Comparison of ENCODE assay signal across 26 mouse cellular contexts in the genomic region with DNA sequence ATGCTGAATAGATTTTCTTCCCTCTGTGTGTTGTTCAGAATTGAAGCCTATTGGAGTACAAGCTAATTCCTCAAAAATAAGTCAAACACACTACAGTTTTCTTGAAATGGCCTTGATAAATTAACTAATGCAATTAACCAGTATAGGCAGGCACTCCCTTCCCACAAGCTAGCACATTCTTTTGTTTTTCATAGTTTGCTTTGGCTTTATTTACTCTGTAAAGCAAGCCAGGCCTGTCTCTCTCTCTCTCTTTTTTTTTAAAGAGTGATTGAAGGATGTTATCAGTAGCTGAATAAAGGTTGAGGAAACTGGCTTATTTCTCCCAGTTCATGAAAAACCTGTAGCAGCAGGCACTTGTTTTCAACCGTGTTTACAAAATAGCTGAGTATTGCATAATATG.
"Had no signal": no experiment of that assay in that cellular context is flagged by ENCODE, and none has a peak within 500 bp of the region (broad histone marks: within the 10 kb centered on the region; RNA-seq: fewer than 3 reads in every experiment).

No protein-coding gene starts in this region.

- H3K4me2 ChIP-seq: heart, embryonic 12.5 days; hindbrain, embryonic 12.5 days; hindbrain, embryonic 14.5 days; intestine, embryonic 15.5 days; limb, embryonic 13.5 days; limb, embryonic 15.5 days; liver, embryonic 13.5 days had no signal

- H3K9me3 ChIP-seq: heart, embryonic 10.5 days; heart, embryonic 12.5 days; hindbrain, embryonic 10.5 days; hindbrain, embryonic 12.5 days; intestine, embryonic 15.5 days; limb, embryonic 13.5 days; limb, embryonic 15.5 days; liver, embryonic 13.5 days had no signal

- H3K4me1 ChIP-seq: heart, embryonic 10.5 days; heart, embryonic 12.5 days; hindbrain, embryonic 10.5 days; hindbrain, embryonic 12.5 days; limb, embryonic 13.5 days; limb, embryonic 15.5 days; liver, embryonic 13.5 days had no signal

- H3K4me3 ChIP-seq: gastrocnemius, adult 2 months; heart, embryonic 10.5 days; heart, embryonic 12.5 days; hindbrain, embryonic 10.5 days; hindbrain, embryonic 12.5 days; intestine, embryonic 15.5 days; limb, embryonic 13.5 days; limb, embryonic 15.5 days; liver, embryonic 13.5 days had no signal

- DNase-seq: gastrocnemius, adult 2 months; gastrocnemius, postnatal 10 days; gastrocnemius, postnatal 25 days; heart, adult 18-20 months; heart, postnatal 10 days; heart, postnatal 4 days; kidney, adult 18-20 months; kidney, adult 8-10 months; kidney, postnatal 10 days; kidney, postnatal 25 days; kidney, postnatal 4 days; layer of hippocampus, adult 9-11 months; layer of hippocampus, postnatal 36 days; left cerebral cortex, postnatal 4 days; liver, embryonic 13.5 days had no signal

- H3K36me3 ChIP-seq: heart, embryonic 10.5 days; heart, embryonic 12.5 days; hindbrain, embryonic 10.5 days; hindbrain, embryonic 12.5 days; intestine, embryonic 15.5 days; limb, embryonic 13.5 days; limb, embryonic 15.5 days; liver, embryonic 13.5 days had no signal

- H3K9ac ChIP-seq: heart, embryonic 12.5 days; hindbrain, embryonic 12.5 days; hindbrain, embryonic 14.5 days; intestine, embryonic 15.5 days; limb, embryonic 13.5 days; limb, embryonic 15.5 days; liver, embryonic 13.5 days had no signal

- ATAC-seq: hindbrain, embryonic 16.5 days; inflammation-experienced regulatory T-cells, adult 6 months; intestine, embryonic 15.5 days; intestine, postnatal 0 days had no signal

- H3K27me3 ChIP-seq: heart, embryonic 12.5 days; hindbrain, embryonic 12.5 days; intestine, embryonic 15.5 days; limb, embryonic 13.5 days; limb, embryonic 15.5 days; liver, embryonic 13.5 days had no signal

- H3K27ac ChIP-seq: gastrocnemius, adult 2 months; heart, embryonic 10.5 days; hindbrain, embryonic 10.5 days; hindbrain, embryonic 12.5 days; hindbrain, embryonic 14.5 days; intestine, embryonic 15.5 days; limb, embryonic 13.5 days; limb, embryonic 15.5 days; liver, embryonic 13.5 days had no signal
